Mouse (Mus musculus) heart, adult 2 months (tissue): Measurements from ENCODE around the gene Ttc39b.

Experiments used
- CTCF ChIP-seq: fragments of 200-600 bp; IDR thresholded peaks from 2 replicates; pipeline ENCODE4 v1.8.1; 2022; ENCODE audit warnings: antibody characterized with exemption, mild to moderate bottlenecking, moderate library complexity
- EP300 ChIP-seq: fragments of 200-500 bp; IDR thresholded peaks from 2 replicates; pipeline ENCODE4 v1.6.1; 2011; ENCODE audit warnings: low read depth, low read length, control low read depth; ENCODE audit not compliant: insufficient read depth

DNA sequence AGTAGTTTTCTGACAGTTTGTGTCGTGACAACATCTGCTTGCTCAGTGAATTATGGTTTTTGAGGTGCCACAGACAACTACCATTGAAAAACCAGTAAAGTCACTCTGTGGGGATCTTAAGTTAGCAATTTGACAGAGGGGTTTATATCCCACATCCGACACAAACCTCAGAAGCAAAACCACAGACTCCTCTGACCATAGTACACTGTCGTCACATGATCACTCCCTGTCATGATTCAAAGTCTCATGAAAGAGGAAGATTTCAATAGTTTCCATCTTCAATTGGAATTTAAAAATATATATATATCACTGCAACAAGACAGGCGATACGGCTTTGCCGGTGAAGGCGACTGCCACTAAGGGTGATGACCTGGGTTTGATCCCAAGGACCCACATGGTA, 89.9 kb downstream of the Ttc39b start:
- no peak for TF ChIP-seq CTCF
- TF ChIP-seq EP300: no peak
